Comparison of ENCODE assay signal across 8 mouse cellular contexts in genomic region chr4:124695786-124696516, GRCm38 (mm10). TPM values are rescaled to one million over a fixed set of nuclear protein-coding genes. Genes with fewer than 3 reads are reported as not detected.
DNase-seq lines count a peak whose midpoint lies in the region; ATAC-seq lines count a peak whose summit lies in the region.
"Had no signal": no experiment of that assay in that cellular context is flagged by ENCODE, and none has a peak within 500 bp of the region (broad histone marks: within the 10 kb centered on the region; RNA-seq: fewer than 3 reads in every experiment).

No protein-coding gene starts in this region.

- H3K4me2 ChIP-seq in liver, embryonic 15.5 days: peak overlapping the region; percentile 51

- peak; percentile 82 for DNase-seq in 416B (ENCODE audit: low read depth)
- DNase-seq in CD4-positive helper T cell, adult 2 months (ENCODE audit: low read depth, low spot score): peak; percentile 40
- no peak for DNase-seq in cerebellum, adult 9-11 months
- DNase-seq in left cerebral cortex, postnatal 10 days (ENCODE audit: extremely low spot score in 1 of 2, low spot score in 2 of 2): no peak
- DNase-seq in spleen, postnatal 10 days (ENCODE audit: low spot score in 2 of 2): no peak
- DNase-seq: layer of hippocampus, postnatal 36 days had no signal

- peak overlapping the region; percentile 24 for H3K4me3 ChIP-seq in liver, embryonic 15.5 days (replicated peaks)

- no peaks in the 10 kb centered on the region for H3K9me3 ChIP-seq in liver, embryonic 15.5 days (replicated peaks)

- ATAC-seq in hematopoietic stem cell, adult 5-6 weeks (replicated peaks in 1 of 2; ENCODE audit: insufficient read depth in 1 of 2, low FRiP score in 2 of 2, low TSS enrichment in 1 of 2, low read depth in 1 of 2, poor library complexity in 2 of 2, severe bottlenecking in 2 of 2): peak; percentile 46 to 54
- no peak for ATAC-seq in liver, embryonic 15.5 days (ENCODE audit: insufficient read depth)

- peak overlapping the region; percentile 37; the same call in 1 of the 2 replicates for H3K9ac ChIP-seq in liver, embryonic 15.5 days

- WGBS in liver, embryonic 15.5 days (ENCODE audit: insufficient replicate concordance): 6% methylated on average over 18 of the region's 18 CpGs

- H3K27me3 ChIP-seq in liver, embryonic 15.5 days: peaks cover 23% of the 10 kb centered on the region

- intact Hi-C loops in left cerebral cortex, postnatal 10 days (cut with DNase I): no loop called here

- H3K4me1 ChIP-seq in liver, embryonic 15.5 days (replicated peaks): peaks cover 54% of the 10 kb centered on the region

- no peaks in the 10 kb centered on the region for H3K36me3 ChIP-seq in liver, embryonic 15.5 days (replicated peaks)

- H3K27ac ChIP-seq in liver, embryonic 15.5 days (replicated peaks): peak overlapping the region; percentile 45; the same call in 1 of the 2 replicates

RNA-seq across cellular contexts. Expression of gene Utp11, which starts 2.6 kb away (rescaled TPM):
- total RNA-seq in hematopoietic stem cell, adult 5-6 weeks (2017): 77.8 and 93.4 TPM in 2 replicates
- polyA plus RNA-seq in liver, embryonic 15.5 days (2015; fragmentation: Nextera tagmentation; extraction: Ambion mirVana): 18.9 and 23.4 TPM in 2 replicates
- 10 to 100 TPM; 15.2 to 15.8 TPM for total RNA-seq in left cerebral cortex, postnatal 10 days (2021)

RNA-seq across cellular contexts. Expression of gene Fhl3, which starts 4.5 kb away (rescaled TPM):
- 9.7 and 15.5 TPM in 2 replicates for total RNA-seq in hematopoietic stem cell, adult 5-6 weeks (2017)
- 1.9 and 2.1 TPM in 2 replicates for polyA plus RNA-seq in liver, embryonic 15.5 days (2015; fragmentation: Nextera tagmentation; extraction: Ambion mirVana)
- 1 to 10 TPM; 3.8 to 4.5 TPM for total RNA-seq in left cerebral cortex, postnatal 10 days (2021)

RNA-seq across cellular contexts. Expression of gene Sf3a3, which starts 18.6 kb away (rescaled TPM):
- 118 and 153 TPM in 2 replicates for total RNA-seq in hematopoietic stem cell, adult 5-6 weeks (2017)
- polyA plus RNA-seq in liver, embryonic 15.5 days (2015; fragmentation: Nextera tagmentation; extraction: Ambion mirVana): 53.9 and 58.2 TPM in 2 replicates
- 10 to 100 TPM; 36.3 to 36.6 TPM for total RNA-seq in left cerebral cortex, postnatal 10 days (2021)

RNA-seq across cellular contexts. Expression of gene Pou3f1, which starts 39.3 kb away (rescaled TPM):
- not detected in 2 replicates for total RNA-seq in hematopoietic stem cell, adult 5-6 weeks (2017)
- polyA plus RNA-seq in liver, embryonic 15.5 days (2015; fragmentation: Nextera tagmentation; extraction: Ambion mirVana): not detected in 2 replicates
- total RNA-seq in left cerebral cortex, postnatal 10 days (2021): 10 to 100 TPM; 31.3 to 33.5 TPM

RNA-seq across cellular contexts. Expression of gene Inpp5b, which starts 45.7 kb away (rescaled TPM):
- total RNA-seq in hematopoietic stem cell, adult 5-6 weeks (2017): 33.5 and 42.3 TPM in 2 replicates
- 38.1 and 38.3 TPM in 2 replicates for polyA plus RNA-seq in liver, embryonic 15.5 days (2015; fragmentation: Nextera tagmentation; extraction: Ambion mirVana)
- 10 to 100 TPM; 34.8 to 38.5 TPM for total RNA-seq in left cerebral cortex, postnatal 10 days (2021)

Comparison
In these comparisons a context has a peak if more than half of its experiments do, and no peak if none do; other contexts are left out.
1. DNase-seq: peak in 416B (single experiment) and CD4-positive helper T cell, adult 2 months (single experiment); none in cerebellum, adult 9-11 months (single experiment), left cerebral cortex, postnatal 10 days (0 of 2) and spleen, postnatal 10 days (0 of 2).